Mouse (Mus musculus) macrophage (primary cell): Measurements from ENCODE around the gene Adamts10. TPM values are rescaled to one million over a fixed set of nuclear protein-coding genes. Genes with fewer than 3 reads are reported as not detected.

Source experiments
- H3K27ac ChIP-seq: fragments of 350-480 bp; formaldehyde crosslinking; 2 replicates; pipeline ENCODE4 v1.9.0; 2021
- H3K36me3 ChIP-seq: fragments of 350-480 bp; formaldehyde crosslinking; 2 replicates; pipeline ENCODE4 v1.9.0; 2021; ENCODE audit errors: inconsistent target
- H3K4me3 ChIP-seq: fragments of 350-480 bp; formaldehyde crosslinking; 2 replicates; pipeline ENCODE4 v1.9.0; 2021; ENCODE audit errors: inconsistent target
- H3K79me2 ChIP-seq: fragments of 350-480 bp; formaldehyde crosslinking; 2 replicates; pipeline ENCODE4 v1.9.0; 2021; ENCODE audit errors: inconsistent target
- WGBS: methylation state at CpG from one replicate; pipeline ENCODE4 v1.1.7; 2026; ENCODE audit warnings: inconsistent platforms; ENCODE audit not compliant: missing documents; 5-methylcytosine and 5-hydroxymethylcytosine counted together
- polyA plus RNA-seq: library from polyadenylated mRNA; stranded (reverse); fragments of 250-400 nt; gene quantifications from 3 replicates; pipeline ENCODE4 v1.2.4, GENCODE M21; 2018; ENCODE audit warnings: inconsistent platforms
- total RNA-seq, 78 experiments: library from RNA; depleted of rRNA; stranded (reverse); fragments of 250-400 nt; gene quantifications; 1 replicate in 9 of 78; 2 replicates in 24 of 78; 3 replicates in 43 of 78; 4 replicates in 2 of 78; pipeline ENCODE4 v1.2.4; 2018; ENCODE audit warnings: inconsistent platforms in 56 of 78

Adamts10 gene
- total RNA-seq (2018; cell fraction: chromatin; rRNA removed): 100 to 1,000 TPM in 11 of 26 experiments, 10 to 100 TPM in 15; 16.1 to 184 (median 88.4) TPM
- 1 to 10 TPM; 1.7 to 8.2 (median 3.6) TPM for total RNA-seq (2018; cell fraction: cytosol; rRNA removed)
- 10 to 100 TPM; 13.9 to 96.4 (median 40.7) TPM for total RNA-seq (2018; cell fraction: nucleus; rRNA removed)
- polyA plus RNA-seq: 3.1 to 10.3 TPM (median 5.1 TPM) in 3 replicates

DNA sequence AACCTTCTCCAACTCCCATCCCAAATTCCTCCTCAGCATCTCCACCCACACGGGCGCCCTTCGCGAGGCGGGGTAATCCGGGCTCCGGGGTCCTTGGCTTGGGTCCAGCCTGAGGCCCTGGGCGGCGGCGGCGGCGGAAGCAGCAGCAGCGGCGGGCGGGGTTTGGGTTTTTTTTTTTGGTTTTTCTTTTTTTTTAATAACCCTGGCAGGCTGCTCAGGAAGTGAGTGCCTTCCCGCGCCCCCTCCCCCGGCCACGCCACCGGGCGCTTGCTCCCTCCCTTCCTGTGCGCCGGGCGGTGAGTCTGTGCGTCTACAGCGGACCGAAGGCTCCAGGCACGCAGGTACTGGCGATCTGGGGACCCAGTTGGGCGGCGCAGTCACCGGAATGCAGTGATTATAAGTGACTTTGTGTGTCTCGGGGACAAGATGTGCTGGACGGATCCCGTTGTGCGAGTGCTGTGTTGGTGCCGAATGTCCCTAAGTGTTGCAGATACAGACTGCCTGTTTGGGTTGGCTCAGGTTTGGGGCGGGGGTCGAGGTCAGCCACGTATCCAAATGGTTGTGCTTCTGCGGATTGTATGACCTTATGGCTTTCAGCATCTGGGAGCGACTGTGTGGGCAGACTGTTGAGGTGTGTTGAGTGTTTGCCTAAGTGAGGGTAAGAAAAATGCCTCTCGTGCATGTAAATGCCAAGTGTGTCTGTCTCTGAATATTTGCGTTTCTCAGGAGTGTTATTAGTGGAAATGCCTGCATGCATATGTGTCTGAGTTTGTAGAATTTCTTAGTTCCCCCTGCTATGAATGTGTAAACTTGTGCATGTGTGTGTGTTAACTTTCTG, at the start of gene Adamts10:
Gene Adamts10, plus strand, starts transcription at position 287 of the 838 bp plus-strand sequence.
- Histone ChIP-seq H3K27ac (peak within 1 kb of the TSS; percentile 17; the same call in 1 of the 2 replicates), H3K4me3 (peak within 1 kb of the TSS; percentile 73), H3K79me2 (peaks cover 25% of the 10 kb centered on the region; the same call in 1 of the 2 replicates), H3K36me3 (no peaks in the 10 kb centered on the region; the same call in 1 of the 2 replicates)
- WGBS: under 1% methylated on average over 36 of the region's 44 CpGs

GRCm38 (mm10) chr17:33484020-33484419, 40.0 kb upstream of the Adamts10 start:
- Histone ChIP-seq H3K4me3 (no peak overlapping the region), H3K79me2 (no peaks in the 10 kb centered on the region), H3K27ac (no peak overlapping the region), H3K36me3 (no peaks in the 10 kb centered on the region)
- 6% methylated on average over 6 of the region's 6 CpGs for WGBS

DNA sequence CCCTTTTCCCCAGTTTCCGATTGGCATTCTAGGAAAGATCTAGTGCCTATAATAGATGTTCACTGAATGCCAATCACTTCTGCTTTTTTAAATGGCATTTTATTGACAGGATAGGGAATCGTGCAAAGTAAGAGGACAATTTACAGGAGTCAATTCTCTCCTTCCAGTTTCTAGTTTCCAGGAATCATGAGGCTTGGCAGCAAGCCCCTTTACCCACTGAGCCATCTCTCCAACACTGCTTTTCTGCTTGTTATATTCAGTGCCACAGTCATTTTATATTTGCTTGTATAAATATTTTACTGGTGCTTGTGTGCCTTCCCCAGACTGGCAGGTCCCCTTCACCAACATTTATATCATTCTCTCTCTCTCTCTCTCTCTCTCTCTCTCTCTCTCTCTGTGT, 36.8 kb upstream of the Adamts10 start:
- no peak overlapping the region for H3K27ac ChIP-seq

DNA sequence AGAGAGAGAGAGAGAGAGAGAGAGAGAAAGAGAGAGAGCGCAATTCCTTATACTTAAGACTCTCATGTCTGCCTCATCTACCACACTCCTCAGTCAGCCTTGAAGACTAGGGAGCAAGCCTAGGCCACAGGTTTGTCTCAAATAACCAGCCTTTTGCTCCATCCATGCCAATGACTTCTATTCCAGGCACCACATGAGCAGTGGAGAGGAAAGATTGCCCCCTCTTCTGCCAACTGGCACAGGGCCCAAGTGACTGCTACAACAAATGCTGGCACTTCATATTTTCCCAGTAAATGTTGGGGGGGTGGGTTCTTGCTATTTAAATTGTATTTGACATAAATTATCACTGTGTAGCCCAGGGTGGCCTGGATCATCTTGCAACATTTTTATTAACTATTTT, 36.4 kb upstream of the Adamts10 start:
- Histone ChIP-seq H3K27ac (no peak overlapping the region), H3K4me3 (no peak overlapping the region), H3K79me2 (no peaks in the 10 kb centered on the region), H3K36me3 (no peaks in the 10 kb centered on the region)
- no CpG with 5 or more reads among the region's 1 CpGs for WGBS

More for the DNA sequence above, 36.8 kb upstream of the Adamts10 start:
- Histone ChIP-seq H3K4me3 (no peak overlapping the region), H3K36me3 (no peaks in the 10 kb centered on the region), H3K79me2 (no peaks in the 10 kb centered on the region)
- WGBS: 90% methylated on average over 2 of the region's 2 CpGs

DNA sequence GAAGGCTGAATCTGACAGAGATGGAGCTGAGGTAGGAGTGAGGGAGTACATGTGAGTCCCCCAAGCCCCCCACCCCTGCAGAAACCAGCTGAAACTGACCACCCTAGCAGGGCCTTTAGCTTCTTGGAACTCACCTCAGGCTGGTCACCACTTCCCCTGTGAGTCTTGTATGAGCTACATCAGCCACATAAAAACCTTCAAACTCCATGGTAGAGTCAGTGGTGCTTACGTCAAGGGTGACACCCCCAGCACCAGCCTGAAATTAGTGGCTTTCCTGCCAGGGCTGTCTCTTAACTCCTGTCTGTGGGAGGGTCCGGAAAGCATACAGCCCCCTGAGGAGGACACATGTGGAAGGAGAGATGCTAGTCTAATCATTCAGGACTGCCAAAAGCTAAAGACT, 32.6 kb upstream of the Adamts10 start:
- Histone ChIP-seq H3K79me2 (no peaks in the 10 kb centered on the region), H3K27ac (no peak overlapping the region), H3K36me3 (no peaks in the 10 kb centered on the region), H3K4me3 (no peak overlapping the region)
- 92% methylated on average over 2 of the region's 2 CpGs for WGBS

DNA sequence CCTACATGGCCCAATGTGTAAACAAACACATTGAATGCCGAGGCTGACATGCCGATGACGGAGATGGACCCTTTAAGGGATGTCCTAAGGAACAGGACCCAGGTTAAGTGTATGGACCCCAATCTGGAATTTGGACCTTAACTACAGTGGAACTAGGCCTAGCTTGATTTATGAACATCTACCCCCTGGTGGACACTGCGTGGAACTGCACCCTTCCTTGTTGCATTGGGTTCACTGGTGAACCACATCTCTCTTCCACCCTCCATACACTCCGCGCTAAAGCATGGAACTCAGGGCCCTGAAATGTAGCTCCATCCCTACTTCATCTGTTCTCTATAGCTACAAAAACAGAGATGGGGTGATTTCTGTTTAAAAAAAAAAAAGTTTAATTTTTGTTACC, 30.9 kb upstream of the Adamts10 start:
- WGBS: 69% methylated on average over 6 of the region's 6 CpGs

DNA sequence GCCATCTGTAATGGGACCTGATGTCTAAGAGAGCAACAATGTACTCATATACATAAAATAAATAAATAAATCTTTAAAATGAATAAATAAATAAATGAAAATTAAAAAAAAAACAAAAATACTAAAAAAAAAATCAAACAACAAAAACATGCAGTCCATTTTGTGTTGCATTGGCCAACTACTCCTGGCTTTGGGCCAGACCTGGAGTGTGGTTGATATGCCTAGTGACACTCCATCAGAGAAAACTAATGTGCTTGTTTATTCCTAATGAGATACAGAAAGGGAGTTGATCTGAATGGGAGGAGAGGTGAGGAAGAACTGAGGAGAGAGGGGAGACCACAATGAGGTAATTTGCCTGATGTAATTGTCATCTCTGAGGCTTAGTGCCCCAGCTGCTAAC, 29.4 kb upstream of the Adamts10 start:
- Histone ChIP-seq H3K27ac (no peak overlapping the region), H3K36me3 (no peaks in the 10 kb centered on the region), H3K79me2 (no peaks in the 10 kb centered on the region), H3K4me3 (no peak overlapping the region)

More for the DNA sequence above, 30.9 kb upstream of the Adamts10 start:
- Histone ChIP-seq H3K4me3 (no peak overlapping the region), H3K27ac (no peak overlapping the region), H3K36me3 (no peaks in the 10 kb centered on the region), H3K79me2 (no peaks in the 10 kb centered on the region)

DNA sequence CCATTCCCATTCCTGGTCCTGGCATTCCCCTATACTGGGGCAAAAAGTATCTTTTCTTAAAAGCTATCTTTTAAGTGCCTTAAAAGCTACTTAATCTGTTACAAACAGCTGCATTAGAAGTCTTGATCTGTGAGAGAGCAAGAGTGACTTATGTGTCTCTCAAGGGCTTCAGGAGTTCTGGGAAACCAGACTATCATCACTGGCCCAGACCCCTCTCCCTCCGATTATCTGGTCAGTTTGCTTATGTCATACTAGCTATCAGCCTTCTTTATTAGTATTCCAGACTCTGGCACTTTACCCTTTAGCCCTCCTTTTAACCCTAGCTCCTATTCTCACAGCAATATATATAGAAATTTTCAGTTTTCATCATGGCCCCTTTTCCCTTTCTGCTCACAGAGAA, 25.1 kb upstream of the Adamts10 start:
- no peak overlapping the region for H3K27ac ChIP-seq
- no peaks in the 10 kb centered on the region for H3K79me2 ChIP-seq
- H3K36me3 ChIP-seq: no peaks in the 10 kb centered on the region
- H3K4me3 ChIP-seq: no peak overlapping the region
- WGBS: 100% methylated on average over 1 of the region's 1 CpGs

DNA sequence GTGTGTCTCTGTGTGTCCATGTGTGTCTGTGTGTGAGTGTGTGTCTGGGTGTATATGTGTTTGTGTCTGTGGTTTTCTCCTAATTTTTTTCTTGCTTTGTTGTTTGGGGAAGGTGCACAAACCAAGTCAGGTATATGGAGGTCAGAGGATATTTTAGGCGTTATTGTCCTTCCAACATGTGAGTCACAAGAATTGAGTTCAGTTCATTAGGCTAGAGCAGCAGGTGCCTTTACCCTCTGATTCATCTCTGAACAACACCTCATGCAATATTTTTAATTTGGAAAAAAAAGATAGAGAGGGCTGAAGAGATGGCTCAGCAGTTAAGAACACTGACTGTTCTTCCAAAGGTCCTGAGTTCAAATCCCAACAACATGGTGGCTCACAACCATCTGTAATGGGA, 15.6 kb upstream of the Adamts10 start:
- WGBS: 100% methylated on average over 1 of the region's 1 CpGs
- no peaks in the 10 kb centered on the region for H3K79me2 ChIP-seq
- H3K36me3 ChIP-seq: no peaks in the 10 kb centered on the region

DNA sequence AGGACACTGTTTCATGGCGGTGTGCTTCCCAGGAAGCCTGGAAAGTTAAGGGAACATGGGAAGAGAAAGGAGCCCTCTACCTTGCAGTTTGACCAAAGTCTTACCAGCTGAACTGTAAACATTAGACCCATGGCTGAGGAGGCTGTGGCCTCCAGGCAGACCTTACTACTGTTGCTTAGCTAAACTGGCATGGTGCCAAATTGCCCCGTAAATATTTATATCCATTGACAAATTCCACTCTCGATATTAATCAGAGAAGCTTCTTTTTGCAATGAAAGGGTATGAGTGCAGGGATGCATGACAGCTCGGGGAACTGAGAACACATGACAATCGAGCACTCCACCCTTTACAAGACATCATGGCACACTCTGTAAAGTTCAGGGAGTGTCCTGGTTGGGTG, 13.8 kb upstream of the Adamts10 start:
- Histone ChIP-seq H3K36me3 (no peaks in the 10 kb centered on the region), H3K27ac (no peak overlapping the region), H3K79me2 (no peaks in the 10 kb centered on the region), H3K4me3 (no peak overlapping the region)
- 88% methylated on average over 5 of the region's 5 CpGs for WGBS

More for the DNA sequence above, 15.6 kb upstream of the Adamts10 start:
- H3K4me3 ChIP-seq: no peak overlapping the region
- no peak overlapping the region for H3K27ac ChIP-seq

- Histone ChIP-seq H3K79me2 (no peaks in the 10 kb centered on the region), H3K27ac (no peak overlapping the region), H3K36me3 (no peaks in the 10 kb centered on the region), H3K4me3 (no peak overlapping the region)
- WGBS: 82% methylated on average over 2 of the region's 2 CpGs
Observed at GRCm38 (mm10) chr17:33512441-33513415, 11.3 kb upstream of the Adamts10 start.

- no peaks in the 10 kb centered on the region for H3K79me2 ChIP-seq
- 100% methylated on average over 4 of the region's 5 CpGs for WGBS
Observed at GRCm38 (mm10) chr17:33513874-33514273, 10.1 kb upstream of the Adamts10 start.

DNA sequence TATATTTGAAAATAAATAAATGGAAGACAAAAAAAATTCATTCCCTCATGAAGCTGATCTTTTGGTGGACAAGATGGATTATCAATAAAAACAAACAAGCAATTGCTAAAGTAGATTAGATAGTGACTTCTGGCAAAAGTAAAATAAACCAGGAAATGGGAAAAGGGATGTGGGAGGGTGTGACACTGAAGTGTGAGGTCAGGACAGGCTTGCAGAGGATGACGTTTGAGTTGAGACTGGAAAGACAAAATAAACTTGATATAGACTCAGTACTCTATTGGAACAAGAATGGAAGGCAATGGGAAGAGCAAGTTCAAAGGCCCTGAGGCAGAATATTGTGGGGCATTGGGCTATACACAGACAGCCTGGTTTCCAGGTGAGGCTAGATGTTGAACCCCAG, 3.6 kb upstream of the Adamts10 start:
- WGBS: 28% methylated on average over 1 of the region's 1 CpGs

More at GRCm38 (mm10) chr17:33513874-33514273, 10.1 kb upstream of the Adamts10 start:
- no peak overlapping the region for H3K4me3 ChIP-seq
- no peak overlapping the region for H3K27ac ChIP-seq
- H3K36me3 ChIP-seq: no peaks in the 10 kb centered on the region

DNA sequence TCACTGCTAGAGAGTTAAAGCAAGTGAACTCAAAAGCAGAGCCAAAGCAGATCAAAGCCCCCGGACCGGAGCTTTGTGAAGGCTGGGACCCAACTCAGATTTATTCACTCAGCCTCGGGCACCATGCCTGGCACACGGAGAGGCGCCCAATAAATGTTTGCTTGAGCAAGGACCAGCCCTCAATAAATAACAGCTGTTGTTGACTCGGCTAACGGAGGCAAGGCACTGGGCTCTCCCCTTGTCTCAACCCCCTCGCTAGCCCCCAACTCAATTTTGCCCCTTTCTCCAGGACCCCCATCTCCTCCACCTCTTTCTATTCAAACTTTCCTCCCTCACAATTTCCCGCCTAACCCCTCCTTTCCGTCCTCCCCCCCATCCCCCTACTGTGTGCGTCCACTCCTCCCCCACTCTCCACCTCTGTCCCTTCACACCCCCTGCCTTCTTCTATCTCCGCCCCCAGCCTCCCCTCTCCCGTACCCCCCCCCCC, 530 bp upstream of the Adamts10 start:
- H3K4me3 ChIP-seq: peak overlapping the region; percentile 1; the same call in 1 of the 2 replicates
- H3K36me3 ChIP-seq: no peaks in the 10 kb centered on the region
- H3K79me2 ChIP-seq: peaks cover 25% of the 10 kb centered on the region; the same call in 1 of the 2 replicates
- 47% methylated on average over 9 of the region's 13 CpGs for WGBS
- H3K27ac ChIP-seq: no peak overlapping the region

More for the DNA sequence above, 3.6 kb upstream of the Adamts10 start:
- Histone ChIP-seq H3K4me3 (no peak overlapping the region), H3K79me2 (peaks cover 9% of the 10 kb centered on the region; the same call in 1 of the 2 replicates), H3K36me3 (no peaks in the 10 kb centered on the region), H3K27ac (no peak overlapping the region)
